Mouse (Mus musculus) B cell, adult 2 months (primary cell): ENCODE data around the gene Foxm1.

Experiments used
- DNase-seq, 2 experiments: peaks; one replicate each; pipeline ENCODE4 v3.0.0; 2022

Gene Foxm1

DNA sequence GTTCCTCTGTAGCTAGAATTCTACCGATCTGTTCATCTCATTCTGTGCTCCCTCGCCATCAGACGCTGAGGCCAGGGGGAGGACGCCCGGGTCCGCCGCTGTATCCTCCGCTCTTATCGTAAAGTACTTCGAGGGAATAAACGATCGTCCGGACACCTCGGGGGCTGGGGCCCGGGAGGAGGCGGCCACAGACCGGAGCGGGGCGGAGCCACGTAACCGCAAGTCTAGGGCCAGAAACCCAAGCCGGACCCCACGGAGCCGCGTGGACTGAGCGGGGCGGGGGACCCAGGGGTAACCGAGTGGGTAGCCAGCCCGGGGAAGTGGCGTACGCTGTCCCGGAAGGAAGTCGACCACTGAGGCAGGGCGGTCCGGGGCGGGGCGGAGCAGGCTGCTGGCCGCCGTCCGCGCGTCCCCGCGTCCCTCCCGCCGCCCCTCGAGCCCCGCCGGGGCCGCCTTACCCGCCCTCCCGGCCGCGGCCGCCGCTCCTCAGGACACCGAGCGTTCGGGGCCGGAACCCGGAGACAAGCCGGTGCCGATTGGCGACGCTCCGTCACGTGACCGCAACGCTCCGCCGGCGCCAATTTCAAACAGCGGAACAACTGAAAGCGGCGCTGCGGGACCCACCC lies at the start of gene Foxm1, which contains the start of gene Rhno1:
Foxm1 (plus strand) TSS at position 587 of the 626 bp plus-strand sequence.
Rhno1 (minus strand) TSS at position 531 of the 626 bp plus-strand sequence.
- DNase-seq: peak; percentile 83 to 85

GRCm38 (mm10) chr6:128314796-128315195 lies 48.0 kb upstream of the Foxm1 start:
- DNase-seq: no peak

DNA sequence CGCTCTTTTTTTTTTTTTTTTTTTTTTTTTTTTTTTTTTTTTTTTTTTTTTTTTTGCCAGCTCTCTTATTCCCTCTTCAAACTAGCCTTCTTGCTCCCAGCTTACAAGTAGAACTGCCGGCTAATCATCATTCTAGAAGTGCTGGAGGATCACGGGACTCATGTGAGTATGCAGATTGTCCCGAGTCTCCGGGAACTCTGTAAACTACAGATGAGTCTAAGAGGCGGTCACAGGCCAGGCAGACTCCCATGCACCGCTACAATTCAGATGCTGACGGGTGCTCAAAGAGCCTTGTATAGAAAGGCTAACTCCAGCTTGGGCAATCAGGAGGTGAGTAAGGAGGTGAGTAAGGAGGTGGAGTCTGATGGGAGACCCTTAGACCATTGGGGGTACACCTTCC lies 47.2 kb upstream of the Foxm1 start:
- no peak for DNase-seq

- DNase-seq: peak; percentile 75 to 76
These were observed 44.5 kb upstream of the Foxm1 start for GRCm38 (mm10) chr6:128318317-128318716.

- DNase-seq: peak; percentile 68 to 71
These were observed 28.2 kb upstream of the Foxm1 start for GRCm38 (mm10) chr6:128334397-128335124.

GRCm38 (mm10) chr6:128337467-128337866 lies 25.3 kb upstream of the Foxm1 start:
- DNase-seq: no peak

DNA sequence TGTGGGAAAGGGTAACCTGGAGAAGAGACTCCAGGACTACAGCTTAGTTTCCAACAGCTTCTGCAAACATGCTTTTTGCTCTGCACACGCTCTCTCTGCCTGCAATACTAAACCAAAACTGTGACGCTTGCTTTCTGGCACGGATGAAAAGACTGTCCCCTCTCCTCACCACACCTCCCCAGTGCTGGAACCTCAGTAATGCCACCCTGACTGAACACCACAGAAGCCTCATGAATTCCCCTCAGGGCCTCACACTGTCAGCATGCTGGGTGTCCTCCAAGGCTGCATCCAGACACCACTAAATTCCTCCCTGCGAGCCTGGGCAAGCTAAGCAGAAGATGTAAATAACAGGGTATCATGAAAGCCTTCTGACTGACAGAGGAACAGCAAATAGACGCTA lies 23.9 kb upstream of the Foxm1 start:
- DNase-seq: no peak

- no peak for DNase-seq
These were observed 20.6 kb upstream of the Foxm1 start for GRCm38 (mm10) chr6:128341956-128342723.

DNA sequence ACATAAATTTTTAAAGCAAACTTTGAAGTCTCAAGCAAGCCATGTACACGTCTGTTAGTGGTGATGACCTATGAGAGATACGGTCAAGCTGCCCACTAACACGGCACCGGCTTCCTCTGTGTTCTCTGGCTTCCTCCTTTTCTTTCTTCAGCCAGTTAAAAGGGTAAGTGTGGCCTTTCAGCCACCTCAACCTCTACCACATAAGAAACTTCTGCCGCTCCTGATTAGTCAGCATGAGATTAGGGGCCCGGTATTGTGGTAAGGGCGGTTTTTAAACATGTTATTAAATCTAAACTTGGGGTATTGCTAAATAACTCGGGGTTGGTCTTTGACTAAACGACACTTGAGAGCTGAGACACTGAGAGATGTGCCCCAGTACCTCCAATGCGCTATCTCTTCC lies 17.1 kb upstream of the Foxm1 start:
- DNase-seq: no peak

GRCm38 (mm10) chr6:128346782-128347181 lies 16.0 kb upstream of the Foxm1 start:
- DNase-seq: no peak

- DNase-seq: no peak
These were observed 13.1 kb upstream of the Foxm1 start for GRCm38 (mm10) chr6:128349711-128350110.

DNA sequence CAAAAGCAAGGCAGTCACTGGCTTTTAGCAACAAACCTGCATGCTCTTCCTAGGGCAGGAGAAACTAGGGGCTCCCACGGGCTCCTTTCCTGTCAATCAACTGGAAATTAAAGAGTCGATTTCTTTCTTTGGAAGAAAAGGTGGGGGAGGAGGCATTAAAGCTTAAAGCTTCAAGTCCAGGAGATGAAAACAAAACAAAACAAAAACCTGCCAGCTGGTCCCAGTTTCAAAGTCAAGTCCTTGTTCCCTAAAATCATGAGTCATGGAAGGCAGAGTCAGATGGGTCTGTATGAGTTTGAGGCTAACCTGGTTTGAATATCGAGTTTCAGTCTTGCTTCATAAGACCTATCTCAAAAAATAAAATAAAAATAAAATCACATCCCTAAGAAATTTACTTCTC lies 8.6 kb upstream of the Foxm1 start:
- DNase-seq: no peak

DNA sequence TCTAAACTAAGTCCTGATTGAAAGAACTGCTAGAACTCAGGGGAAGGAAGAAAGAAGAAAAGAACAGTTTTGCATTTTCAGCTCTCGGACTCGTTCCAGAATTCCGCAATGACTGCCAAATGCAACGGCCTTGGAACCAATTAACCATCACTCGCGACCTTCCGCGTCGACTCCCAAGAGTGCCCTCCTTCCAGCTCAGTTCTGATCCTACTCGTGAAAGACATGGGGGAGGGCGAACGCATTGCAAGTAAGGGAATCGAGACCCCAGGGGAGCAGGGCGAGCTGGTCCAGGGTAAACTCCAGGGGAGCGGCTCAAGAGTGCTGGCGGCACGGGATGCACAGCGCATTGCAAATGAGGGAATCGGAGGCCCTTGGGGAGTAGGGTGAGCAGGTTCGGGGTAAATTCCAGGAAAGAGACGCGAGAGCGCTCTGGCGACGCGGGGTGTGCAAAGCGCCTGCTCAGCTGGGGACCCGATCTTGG lies 7.5 kb upstream of the Foxm1 start:
- DNase-seq: peak in 1 of 2 experiments; percentile 14

- DNase-seq: peak; percentile 88 to 89
These were observed 6.9 kb upstream of the Foxm1 start, which contains the start of gene Tulp3 for GRCm38 (mm10) chr6:128355726-128356416. TSS of gene Tulp3 (minus strand) at chr6:128355851.

GRCm38 (mm10) chr6:128358999-128359398 lies 3.8 kb upstream of the Foxm1 start:
- peak; percentile 77 to 79 for DNase-seq

DNA sequence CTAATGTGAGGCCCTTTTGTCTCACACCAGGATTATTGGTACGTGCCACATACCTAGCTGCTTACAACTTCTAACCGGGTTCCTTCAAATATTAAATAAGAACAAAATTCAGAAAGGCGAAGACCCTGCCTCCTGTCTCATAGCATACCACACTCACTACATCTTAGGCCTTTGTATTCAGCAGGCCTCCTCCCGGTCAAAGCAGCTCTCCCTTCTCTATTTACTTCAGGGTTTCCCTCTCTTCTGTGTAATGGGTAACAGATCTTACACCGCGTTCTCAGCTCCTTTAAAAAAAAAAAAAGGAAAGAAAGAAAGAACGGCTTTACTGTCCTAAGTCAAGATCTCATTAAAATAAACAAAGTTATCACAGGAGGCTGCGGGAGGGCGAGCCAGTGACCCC lies 866 bp upstream of the Foxm1 start:
- DNase-seq: no peak

- no peak for DNase-seq
These were observed 449 bp downstream of the Foxm1 start for GRCm38 (mm10) chr6:128363007-128363825.

- no peak for DNase-seq
These were observed 2.0 kb downstream of the Foxm1 start for GRCm38 (mm10) chr6:128364721-128365120.

DNA sequence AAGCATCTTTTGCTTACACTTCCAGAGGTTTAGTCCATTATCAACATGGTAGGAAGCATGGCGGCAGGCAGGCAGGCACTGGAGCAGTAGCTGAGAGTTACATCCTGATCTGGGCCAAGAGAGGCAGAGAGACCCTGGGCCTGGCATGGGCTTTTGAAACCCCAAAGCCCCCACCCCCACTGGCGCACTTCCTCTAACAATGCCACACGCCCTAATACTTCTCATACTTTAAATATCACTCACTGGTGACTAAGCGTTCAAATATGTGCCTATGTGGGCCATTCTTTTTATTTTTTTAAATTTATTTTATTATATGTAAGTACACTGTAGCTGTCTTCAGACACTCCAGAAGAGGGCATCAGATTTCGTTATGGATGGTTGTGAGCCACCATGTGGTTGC lies 3.7 kb downstream of the Foxm1 start:
- no peak for DNase-seq

DNA sequence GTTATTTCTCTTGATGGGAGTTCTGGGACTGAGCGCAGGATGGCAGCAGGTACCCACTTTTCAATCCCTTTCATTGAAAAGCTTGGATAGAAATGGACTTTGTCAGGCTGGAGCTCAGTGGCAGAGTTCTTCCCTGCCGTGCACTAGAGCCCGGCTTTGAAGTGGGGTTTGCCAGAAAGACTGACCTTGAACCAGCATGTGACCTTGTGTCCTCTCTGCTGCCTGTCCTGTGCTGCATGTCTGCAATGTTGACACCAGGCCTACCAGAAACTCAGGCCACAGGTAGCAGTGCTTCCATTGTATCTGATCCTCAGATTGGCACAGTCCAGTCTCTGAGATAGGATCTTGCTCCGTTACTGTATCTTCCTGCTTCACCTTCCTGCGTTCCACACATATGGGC lies 7.3 kb downstream of the Foxm1 start:
- no peak for DNase-seq

- DNase-seq: no peak
These were observed 12.4 kb downstream of the Foxm1 start, which contains the start of the genes Tex52 and Gm44596 for GRCm38 (mm10) chr6:128375192-128375591. TSS of gene Tex52 (plus strand) at chr6:128375456. TSS of gene Gm44596 (plus strand) at chr6:128375503.
